Mouse (Mus musculus) G1E (cell line): ENCODE results near the gene Gfral.

ENCODE experiments used
- CTCF ChIP-seq: IDR thresholded peaks from 2 replicates; pipeline ENCODE4 v1.5.1; 2012; ENCODE audit warnings: low read depth, low read length, inconsistent platforms, mixed read lengths
- GATA1 ChIP-seq: IDR thresholded peaks from 2 replicates; pipeline ENCODE4 v1.6.1; 2012; ENCODE audit warnings: borderline replicate concordance, low read length, inconsistent platforms, mixed read lengths
- TAL1 ChIP-seq: conservative IDR thresholded peaks from 2 replicates; pipeline ENCODE4 v1.6.1; 2012; ENCODE audit warnings: low read depth, low read length, inconsistent platforms, mixed read lengths

DNA sequence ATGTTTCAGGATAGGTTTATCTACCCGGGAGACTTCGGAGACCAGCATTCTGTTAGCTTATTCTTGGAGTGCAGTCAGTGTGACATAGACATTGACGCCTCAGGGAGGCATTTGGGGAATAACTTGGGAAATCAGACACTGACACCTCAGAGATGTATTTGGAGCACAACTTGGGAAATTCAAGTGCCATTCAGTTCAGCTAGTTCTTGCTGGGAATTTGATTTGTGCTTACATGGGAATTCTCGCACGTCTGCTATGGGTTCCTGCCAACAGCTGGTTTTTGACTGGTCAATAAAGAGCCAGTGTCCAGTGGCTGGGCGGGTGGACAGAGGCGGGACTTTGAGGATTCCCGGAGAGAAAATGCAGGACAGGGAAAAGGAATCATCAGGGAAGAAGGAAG lies 51.0 kb downstream of the Gfral start:
- no peak for TF ChIP-seq CTCF
- TF ChIP-seq GATA1 = no peak
- TF ChIP-seq TAL1 = no peak
